Mouse (Mus musculus): ENCODE data around the gene Cd200r3. TPM values are rescaled to one million over a fixed set of nuclear protein-coding genes. Genes with fewer than 3 reads are reported as not detected.

Gene Cd200r3
- polyA plus RNA-seq, 1 experiment from 2014 or later, result not detected

GRCm38 (mm10) chr16:44968113-44968512, 24.6 kb downstream of the Cd200r3 start:
- H3K27me3 ChIP-seq (ENCODE audit: control insufficient read depth, insufficient read depth, low read length), result no peaks in the 10 kb centered on the region
- no peak overlapping the region for H3K27ac ChIP-seq (ENCODE audit: low read depth, low read length)
- no peak overlapping the region for H3K4me2 ChIP-seq (replicated peaks; ENCODE audit: low read depth, low read length)
- no peak overlapping the region for H3K4me3 ChIP-seq (ENCODE audit: low read length)
- no peaks in the 10 kb centered on the region for H3K9me3 ChIP-seq (ENCODE audit: control insufficient read depth, low read length)
- no peaks in the 10 kb centered on the region for H3K36me3 ChIP-seq (ENCODE audit: control insufficient read depth, insufficient read depth, low read length)
- 93% methylated on average over 3 of the region's 3 CpGs for WGBS
- no peak overlapping the region for H3K9ac ChIP-seq (ENCODE audit: low read depth, low read length)
- ATAC-seq (ENCODE audit: low FRiP score, low TSS enrichment), result no peak
- no peaks in the 10 kb centered on the region for H3K4me1 ChIP-seq (ENCODE audit: control insufficient read depth, insufficient read depth, low read length)

- no peak for ATAC-seq (ENCODE audit: low FRiP score, low TSS enrichment)
- 79% methylated on average over 4 of the region's 4 CpGs for WGBS
Observed at GRCm38 (mm10) chr16:44970925-44971324, 27.4 kb downstream of the Cd200r3 start.

GRCm38 (mm10) chr16:44974042-44974441, 30.6 kb downstream of the Cd200r3 start:
- H3K4me2 ChIP-seq (replicated peaks; ENCODE audit: low read depth, low read length), result no peak overlapping the region
- 78% methylated on average over 2 of the region's 2 CpGs for WGBS
- H3K9ac ChIP-seq (ENCODE audit: low read depth, low read length), result no peak overlapping the region
- H3K4me1 ChIP-seq (ENCODE audit: control insufficient read depth, insufficient read depth, low read length), result no peaks in the 10 kb centered on the region
- H3K36me3 ChIP-seq (ENCODE audit: control insufficient read depth, insufficient read depth, low read length), result no peaks in the 10 kb centered on the region
- H3K9me3 ChIP-seq (ENCODE audit: control insufficient read depth, low read length), result no peaks in the 10 kb centered on the region
- no peak overlapping the region for H3K27ac ChIP-seq (ENCODE audit: low read depth, low read length)
- H3K27me3 ChIP-seq (ENCODE audit: control insufficient read depth, insufficient read depth, low read length), result no peaks in the 10 kb centered on the region
- ATAC-seq (ENCODE audit: low FRiP score, low TSS enrichment), result no peak
- H3K4me3 ChIP-seq (ENCODE audit: low read length), result no peak overlapping the region

More at GRCm38 (mm10) chr16:44970925-44971324, 27.4 kb downstream of the Cd200r3 start:
- H3K27me3 ChIP-seq (ENCODE audit: control insufficient read depth, insufficient read depth, low read length), result no peaks in the 10 kb centered on the region
- no peak overlapping the region for H3K4me2 ChIP-seq (replicated peaks; ENCODE audit: low read depth, low read length)
- no peak overlapping the region for H3K27ac ChIP-seq (ENCODE audit: low read depth, low read length)
- no peak overlapping the region for H3K9ac ChIP-seq (ENCODE audit: low read depth, low read length)
- H3K4me3 ChIP-seq (ENCODE audit: low read length), result no peak overlapping the region
- no peaks in the 10 kb centered on the region for H3K4me1 ChIP-seq (ENCODE audit: control insufficient read depth, insufficient read depth, low read length)
- H3K9me3 ChIP-seq (ENCODE audit: control insufficient read depth, low read length), result no peaks in the 10 kb centered on the region
- H3K36me3 ChIP-seq (ENCODE audit: control insufficient read depth, insufficient read depth, low read length), result no peaks in the 10 kb centered on the region

- no peaks in the 10 kb centered on the region for H3K4me1 ChIP-seq (ENCODE audit: control insufficient read depth, insufficient read depth, low read length)
- no peak overlapping the region for H3K27ac ChIP-seq (ENCODE audit: low read depth, low read length)
- H3K27me3 ChIP-seq (ENCODE audit: control insufficient read depth, insufficient read depth, low read length), result no peaks in the 10 kb centered on the region
- no peaks in the 10 kb centered on the region for H3K36me3 ChIP-seq (ENCODE audit: control insufficient read depth, insufficient read depth, low read length)
- no peak overlapping the region for H3K4me2 ChIP-seq (replicated peaks; ENCODE audit: low read depth, low read length)
- H3K9me3 ChIP-seq (ENCODE audit: control insufficient read depth, low read length), result no peaks in the 10 kb centered on the region
- H3K4me3 ChIP-seq (ENCODE audit: low read length), result no peak overlapping the region
- no peak overlapping the region for H3K9ac ChIP-seq (ENCODE audit: low read depth, low read length)
- no peak for ATAC-seq (ENCODE audit: low FRiP score, low TSS enrichment)
Observed at GRCm38 (mm10) chr16:44976081-44976480, 32.6 kb downstream of the Cd200r3 start.

GRCm38 (mm10) chr16:44976892-44977633, 33.6 kb downstream of the Cd200r3 start:
- no peaks in the 10 kb centered on the region for H3K9me3 ChIP-seq (ENCODE audit: control insufficient read depth, low read length)
- H3K4me3 ChIP-seq (ENCODE audit: low read length), result no peak overlapping the region
- ATAC-seq (ENCODE audit: low FRiP score, low TSS enrichment), result no peak
- WGBS, result 33% methylated on average over 6 of the region's 6 CpGs
- no peak overlapping the region for H3K27ac ChIP-seq (ENCODE audit: low read depth, low read length)
- H3K4me2 ChIP-seq (replicated peaks; ENCODE audit: low read depth, low read length), result no peak overlapping the region
- H3K9ac ChIP-seq (ENCODE audit: low read depth, low read length), result no peak overlapping the region
- no peaks in the 10 kb centered on the region for H3K27me3 ChIP-seq (ENCODE audit: control insufficient read depth, insufficient read depth, low read length)
- no peaks in the 10 kb centered on the region for H3K4me1 ChIP-seq (ENCODE audit: control insufficient read depth, insufficient read depth, low read length)
- H3K36me3 ChIP-seq (ENCODE audit: control insufficient read depth, insufficient read depth, low read length), result no peaks in the 10 kb centered on the region

GRCm38 (mm10) chr16:44978193-44978592, 34.7 kb downstream of the Cd200r3 start:
- WGBS, result 91% methylated on average over 2 of the region's 2 CpGs
- no peak overlapping the region for H3K4me2 ChIP-seq (replicated peaks; ENCODE audit: low read depth, low read length)
- no peak for ATAC-seq (ENCODE audit: low FRiP score, low TSS enrichment)

GRCm38 (mm10) chr16:44979355-44979896, 35.9 kb downstream of the Cd200r3 start:
- H3K4me1 ChIP-seq (ENCODE audit: control insufficient read depth, insufficient read depth, low read length), result no peaks in the 10 kb centered on the region
- H3K36me3 ChIP-seq (ENCODE audit: control insufficient read depth, insufficient read depth, low read length), result no peaks in the 10 kb centered on the region
- ATAC-seq (ENCODE audit: low FRiP score, low TSS enrichment), result no peak
- H3K4me3 ChIP-seq (ENCODE audit: low read length), result no peak overlapping the region
- WGBS, result 73% methylated on average over 3 of the region's 3 CpGs
- no peak overlapping the region for H3K27ac ChIP-seq (ENCODE audit: low read depth, low read length)
- no peak overlapping the region for H3K9ac ChIP-seq (ENCODE audit: low read depth, low read length)
- H3K27me3 ChIP-seq (ENCODE audit: control insufficient read depth, insufficient read depth, low read length), result no peaks in the 10 kb centered on the region
- no peak overlapping the region for H3K4me2 ChIP-seq (replicated peaks; ENCODE audit: low read depth, low read length)
- no peaks in the 10 kb centered on the region for H3K9me3 ChIP-seq (ENCODE audit: control insufficient read depth, low read length)

More at GRCm38 (mm10) chr16:44978193-44978592, 34.7 kb downstream of the Cd200r3 start:
- H3K9me3 ChIP-seq (ENCODE audit: control insufficient read depth, low read length), result no peaks in the 10 kb centered on the region
- H3K9ac ChIP-seq (ENCODE audit: low read depth, low read length), result no peak overlapping the region
- no peaks in the 10 kb centered on the region for H3K27me3 ChIP-seq (ENCODE audit: control insufficient read depth, insufficient read depth, low read length)
- no peak overlapping the region for H3K27ac ChIP-seq (ENCODE audit: low read depth, low read length)
- H3K36me3 ChIP-seq (ENCODE audit: control insufficient read depth, insufficient read depth, low read length), result no peaks in the 10 kb centered on the region
- no peak overlapping the region for H3K4me3 ChIP-seq (ENCODE audit: low read length)
- no peaks in the 10 kb centered on the region for H3K4me1 ChIP-seq (ENCODE audit: control insufficient read depth, insufficient read depth, low read length)

GRCm38 (mm10) chr16:44982972-44983371, 39.5 kb downstream of the Cd200r3 start:
- H3K36me3 ChIP-seq (ENCODE audit: control insufficient read depth, insufficient read depth, low read length), result no peaks in the 10 kb centered on the region
- no peak for ATAC-seq (ENCODE audit: low FRiP score, low TSS enrichment)
- no peaks in the 10 kb centered on the region for H3K27me3 ChIP-seq (ENCODE audit: control insufficient read depth, insufficient read depth, low read length)
- H3K9me3 ChIP-seq (ENCODE audit: control insufficient read depth, low read length), result no peaks in the 10 kb centered on the region
- no peak overlapping the region for H3K27ac ChIP-seq (ENCODE audit: low read depth, low read length)
- WGBS, result 77% methylated on average over 2 of the region's 2 CpGs
- no peaks in the 10 kb centered on the region for H3K4me1 ChIP-seq (ENCODE audit: control insufficient read depth, insufficient read depth, low read length)
- no peak overlapping the region for H3K9ac ChIP-seq (ENCODE audit: low read depth, low read length)
- H3K4me3 ChIP-seq (ENCODE audit: low read length), result no peak overlapping the region
- no peak overlapping the region for H3K4me2 ChIP-seq (replicated peaks; ENCODE audit: low read depth, low read length)

GRCm38 (mm10) chr16:44983379-44984060, 40.0 kb downstream of the Cd200r3 start:
- Histone ChIP-seq H3K27ac (ENCODE audit: low read depth, low read length) (no peak overlapping the region), H3K4me2 (replicated peaks; ENCODE audit: low read depth, low read length) (no peak overlapping the region), H3K36me3 (ENCODE audit: control insufficient read depth, insufficient read depth, low read length) (no peaks in the 10 kb centered on the region), H3K4me3 (ENCODE audit: low read length) (no peak overlapping the region), H3K27me3 (ENCODE audit: control insufficient read depth, insufficient read depth, low read length) (no peaks in the 10 kb centered on the region), H3K9me3 (ENCODE audit: control insufficient read depth, low read length) (no peaks in the 10 kb centered on the region), H3K9ac (ENCODE audit: low read depth, low read length) (no peak overlapping the region), H3K4me1 (ENCODE audit: control insufficient read depth, insufficient read depth, low read length) (no peaks in the 10 kb centered on the region)
- no peak for ATAC-seq (ENCODE audit: low FRiP score, low TSS enrichment)
- 67% methylated on average over 3 of the region's 3 CpGs for WGBS
